Mouse (Mus musculus) c-Kit-negative CD71-positive TER-119-positive erythroid progenitor cells, embryonic 14.5 days (primary cell): ENCODE results near the gene Tgm7.
"Not testable (repeated sequence)": the region's sequence is repeated elsewhere in the genome, so short reads cannot be mapped to it uniquely, and the experiment has no call there.

ENCODE experiments used
- DNase-seq: peaks from one replicate; pipeline ENCODE4 v3.0.0-alpha.2; 2013; ENCODE audit warnings: low read depth, low spot score

Tgm7 gene

GRCm38 (mm10) chr2:121109695-121110094 is at the start of gene Tgm7:
Gene Tgm7, minus strand, starts transcription at chr2:121109795.
- no peak for DNase-seq

GRCm38 (mm10) chr2:121153100-121153499 is 43.5 kb upstream of the Tgm7 start:
- DNase-seq = no peak

GRCm38 (mm10) chr2:121149679-121150078 is 40.1 kb upstream of the Tgm7 start:
- DNase-seq = no peak

- DNase-seq = no peak
Observed at GRCm38 (mm10) chr2:121142415-121142814, 32.8 kb upstream of the Tgm7 start.

GRCm38 (mm10) chr2:121141216-121142035 is 31.8 kb upstream of the Tgm7 start:
- no peak for DNase-seq

GRCm38 (mm10) chr2:121140018-121140882 is 30.7 kb upstream of the Tgm7 start, which contains the start of the genes Adal and Lcmt2:
Gene Adal, plus strand, starts transcription at chr2:121140428.
Gene Lcmt2, minus strand, starts transcription at chr2:121140653.
- DNase-seq = peak; percentile 89

- no peak for DNase-seq
Observed at GRCm38 (mm10) chr2:121139266-121140017, 29.8 kb upstream of the Tgm7 start.

GRCm38 (mm10) chr2:121137371-121137770 is 27.8 kb upstream of the Tgm7 start:
- DNase-seq = no peak

GRCm38 (mm10) chr2:121132822-121133221 is 23.2 kb upstream of the Tgm7 start:
- DNase-seq = no peak

- DNase-seq = no peak
Observed at GRCm38 (mm10) chr2:121128865-121129620, 19.4 kb upstream of the Tgm7 start.

GRCm38 (mm10) chr2:121127536-121127935 is 17.9 kb upstream of the Tgm7 start:
- DNase-seq = no peak

GRCm38 (mm10) chr2:121126302-121126701 is 16.7 kb upstream of the Tgm7 start:
- not testable (repeated sequence) for DNase-seq

GRCm38 (mm10) chr2:121119260-121119659 is 9.7 kb upstream of the Tgm7 start:
- DNase-seq = no peak

GRCm38 (mm10) chr2:121115418-121115817 is 5.8 kb upstream of the Tgm7 start:
- DNase-seq = no peak

GRCm38 (mm10) chr2:121105940-121106339 is 3.7 kb downstream of the Tgm7 start:
- no peak for DNase-seq

- DNase-seq = peak; percentile 61
Observed at GRCm38 (mm10) chr2:121102051-121102450, 7.5 kb downstream of the Tgm7 start.

GRCm38 (mm10) chr2:121089751-121090150 is 19.8 kb downstream of the Tgm7 start:
- no peak for DNase-seq

GRCm38 (mm10) chr2:121088507-121088906 is 21.1 kb downstream of the Tgm7 start:
- DNase-seq = no peak

- DNase-seq = no peak
Observed at GRCm38 (mm10) chr2:121085480-121086185, 24.0 kb downstream of the Tgm7 start, which contains the start of gene Tgm5. Gene Tgm5, minus strand, starts transcription at chr2:121085841.

GRCm38 (mm10) chr2:121082626-121083025 is 27.0 kb downstream of the Tgm7 start:
- DNase-seq = no peak
